Mouse (Mus musculus) cerebellum, adult 2 months (tissue): ENCODE data around the gene Cdc42ep4. TPM values are rescaled to one million over a fixed set of nuclear protein-coding genes. Genes with fewer than 3 reads are reported as not detected.

Experiments used
- DNase-seq, 2 experiments: peaks; one replicate each; pipeline ENCODE4 v3.0.0; 2021
- H3K27ac ChIP-seq: fragments of 200-500 bp; 2 replicates; pipeline ENCODE4 v1.5.1; 2012; ENCODE audit warnings: low read length, control low read depth, inconsistent platforms; ENCODE audit not compliant: insufficient read depth
- H3K27me3 ChIP-seq: fragments of 200-500 bp; 2 replicates; pipeline ENCODE4 v1.6.1; 2012; ENCODE audit warnings: inconsistent platforms, mild to moderate bottlenecking, low read length, moderate library complexity; ENCODE audit not compliant: control insufficient read depth, insufficient read depth
- H3K4me1 ChIP-seq: fragments of 200-500 bp; 2 replicates; pipeline ENCODE4 v1.6.1; 2011; ENCODE audit warnings: low read length; ENCODE audit not compliant: control insufficient read depth, insufficient read depth
- H3K4me3 ChIP-seq: fragments of 200-500 bp; replicated peaks from 2 replicates; pipeline ENCODE3; 2011; ENCODE audit warnings: mild to moderate bottlenecking, low read depth, low read length, control low read depth; ENCODE audit not compliant: insufficient read depth
- CTCF ChIP-seq: fragments of 200-500 bp; IDR thresholded peaks from 2 replicates; pipeline ENCODE4 v1.5.1; 2011; ENCODE audit warnings: low read depth, mild to moderate bottlenecking, control low read depth, low read length, moderate library complexity, borderline replicate concordance; ENCODE audit not compliant: insufficient read depth
- POLR2A ChIP-seq: fragments of 200-500 bp; IDR thresholded peaks from 2 replicates; pipeline ENCODE4 v1.6.1; 2011; ENCODE audit warnings: low read length, control low read depth, borderline replicate concordance; ENCODE audit not compliant: insufficient read depth
- WGBS: fragments of 180-500 bp; shearing (Covaris S2); methylation state at CpG from one replicate; pipeline ENCODE4 v1.1.7; 2018; 5-methylcytosine and 5-hydroxymethylcytosine counted together
- polyA plus RNA-seq: library from polyadenylated mRNA; depleted of rRNA; stranded (reverse); fragments of >200 nt; gene quantifications from 2 replicates; pipeline ENCODE4 v1.2.3, GENCODE M21; 2012

Gene Cdc42ep4
- polyA plus RNA-seq, 1 experiment: 73.8 TPM

- no peaks in the 10 kb centered on the region for H3K27me3 ChIP-seq
- no peak for DNase-seq
- 93% methylated on average over 12 of the region's 12 CpGs for WGBS
- H3K27ac ChIP-seq: no peak overlapping the region
- TF ChIP-seq CTCF (no peak), POLR2A (no peak)
- no peak overlapping the region for H3K4me3 ChIP-seq
- no peaks in the 10 kb centered on the region for H3K4me1 ChIP-seq
Observed at GRCm38 (mm10) chr11:113690506-113690905, 61.2 kb downstream of the Cdc42ep4 start.

GRCm38 (mm10) chr11:113687031-113687430, 64.7 kb downstream of the Cdc42ep4 start:
- TF ChIP-seq POLR2A: no peak
- no peak for TF ChIP-seq CTCF
- peaks cover 3% of the 10 kb centered on the region; the same call in 1 of the 2 replicates for H3K4me1 ChIP-seq
- no peak overlapping the region for H3K4me3 ChIP-seq
- no peak overlapping the region for H3K27ac ChIP-seq
- DNase-seq: no peak
- 68% methylated on average over 2 of the region's 2 CpGs for WGBS
- H3K27me3 ChIP-seq: no peaks in the 10 kb centered on the region

GRCm38 (mm10) chr11:113684707-113685426, 66.8 kb downstream of the Cdc42ep4 start:
- Histone ChIP-seq H3K4me1 (peaks cover 3% of the 10 kb centered on the region; the same call in 1 of the 2 replicates), H3K27ac (no peak overlapping the region), H3K4me3 (peak overlapping the region; percentile 89), H3K27me3 (no peaks in the 10 kb centered on the region)
- no peak for DNase-seq
- TF ChIP-seq POLR2A: no peak
- TF ChIP-seq CTCF: no peak
- WGBS: 41% methylated on average over 25 of the region's 25 CpGs

GRCm38 (mm10) chr11:113683957-113684706, 67.5 kb downstream of the Cdc42ep4 start, which contains the start of the genes Fam104a and D11Wsu47e:
Gene Fam104a, minus strand, starts transcription at chr11:113684155.
Gene D11Wsu47e, plus strand, starts transcription at chr11:113684412.
- peak; percentile 96 for DNase-seq
- peak; percentile 47; the same call in 1 of the 2 replicates for TF ChIP-seq POLR2A
- no peak for TF ChIP-seq CTCF
- H3K4me3 ChIP-seq: peak within 1 kb of the TSS; percentile 93
- under 1% methylated on average over 73 of the region's 73 CpGs for WGBS
- H3K27ac ChIP-seq: peak within 1 kb of the TSS; percentile 71; the same call in 1 of the 2 replicates
- H3K4me1 ChIP-seq: peaks cover 3% of the 10 kb centered on the region; the same call in 1 of the 2 replicates
- H3K27me3 ChIP-seq: no peaks in the 10 kb centered on the region

GRCm38 (mm10) chr11:113683627-113683956, 68.1 kb downstream of the Cdc42ep4 start:
- under 1% methylated on average over 37 of the region's 38 CpGs for WGBS
- H3K27me3 ChIP-seq: no peaks in the 10 kb centered on the region
- no peak for TF ChIP-seq POLR2A
- TF ChIP-seq CTCF: no peak
- H3K27ac ChIP-seq: peak overlapping the region; percentile 58; the same call in 1 of the 2 replicates
- H3K4me3 ChIP-seq: peak overlapping the region; percentile 93
- peaks cover 4% of the 10 kb centered on the region; the same call in 1 of the 2 replicates for H3K4me1 ChIP-seq
- DNase-seq: no peak

GRCm38 (mm10) chr11:113682897-113683626, 68.6 kb downstream of the Cdc42ep4 start:
- Histone ChIP-seq H3K4me1 (peaks cover 7% of the 10 kb centered on the region), H3K27me3 (no peaks in the 10 kb centered on the region), H3K4me3 (peak overlapping the region; percentile 93), H3K27ac (peak overlapping the region; percentile 58; the same call in 1 of the 2 replicates)
- peak in 1 of 2 experiments; percentile 43 for DNase-seq
- 2% methylated on average over 38 of the region's 38 CpGs for WGBS
- TF ChIP-seq CTCF: no peak
- no peak for TF ChIP-seq POLR2A

GRCm38 (mm10) chr11:113681979-113682378, 69.7 kb downstream of the Cdc42ep4 start:
- DNase-seq: no peak
- H3K27me3 ChIP-seq: no peaks in the 10 kb centered on the region
- no peak overlapping the region for H3K27ac ChIP-seq
- H3K4me1 ChIP-seq: peaks cover 12% of the 10 kb centered on the region
- TF ChIP-seq CTCF (no peak), POLR2A (no peak)
- H3K4me3 ChIP-seq: no peak overlapping the region

- no peaks in the 10 kb centered on the region for H3K27me3 ChIP-seq
- peaks cover 12% of the 10 kb centered on the region for H3K4me1 ChIP-seq
- H3K4me3 ChIP-seq: no peak overlapping the region
- no peak for TF ChIP-seq POLR2A
- no peak for TF ChIP-seq CTCF
- 78% methylated on average over 2 of the region's 2 CpGs for WGBS
- DNase-seq: no peak
- H3K27ac ChIP-seq: no peak overlapping the region
Observed at GRCm38 (mm10) chr11:113680954-113681353, 70.7 kb downstream of the Cdc42ep4 start.
